Mouse (Mus musculus): ENCODE results near the gene Asxl2. TPM values are rescaled to one million over a fixed set of nuclear protein-coding genes. Genes with fewer than 3 reads are reported as not detected.

Asxl2 gene
- total and polyA plus RNA-seq, 2 experiments from 2014 or later, result 9.6 to 16.1 TPM

DNA sequence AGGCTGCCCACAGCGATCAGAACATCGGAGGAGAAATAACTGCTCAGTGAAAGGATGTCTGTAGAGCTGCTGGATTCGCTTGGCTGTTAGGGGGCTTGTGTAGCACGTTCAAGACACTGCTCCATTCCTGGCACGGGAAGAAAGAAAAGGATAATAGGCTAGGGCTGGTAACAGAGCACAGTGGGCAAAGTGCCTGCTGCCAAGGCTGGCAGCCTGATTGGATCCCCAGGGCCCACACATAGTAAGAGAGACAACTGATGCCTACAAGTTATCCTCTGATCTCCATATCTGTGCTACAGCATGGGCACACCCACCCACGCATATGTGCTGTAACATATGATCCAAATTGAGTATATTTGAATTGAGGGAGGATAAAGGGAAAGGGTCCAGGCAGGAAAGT, 20.1 kb upstream of the Asxl2 start:
- peak; percentile 65 for DNase-seq (ENCODE audit: low spot score)
- no peaks in the 10 kb centered on the region for H3K27me3 ChIP-seq (ENCODE audit: insufficient read depth, low read length)
- ATAC-seq, result peak; percentile 55
- WGBS, result 44% methylated on average over 6 of the region's 6 CpGs
- H3K9ac ChIP-seq (replicated peaks; ENCODE audit: low read length), result no peak overlapping the region
- peaks cover 30% of the 10 kb centered on the region for H3K36me3 ChIP-seq (ENCODE audit: insufficient read depth, low read length)
- H3K4me1 ChIP-seq (ENCODE audit: insufficient read depth, low read length), result no peaks in the 10 kb centered on the region
- no peak for TF ChIP-seq CTCF (IDR thresholded peaks at IDR 0.05; ENCODE audit: low read depth)
- no peak overlapping the region for H3K4me3 ChIP-seq (ENCODE audit: low read length)
- H3K4me2 ChIP-seq (ENCODE audit: low read depth, low read length), result no peak overlapping the region
- H3K27ac ChIP-seq, result no peak overlapping the region
- H3K9me3 ChIP-seq (ENCODE audit: low read length), result no peaks in the 10 kb centered on the region

DNA sequence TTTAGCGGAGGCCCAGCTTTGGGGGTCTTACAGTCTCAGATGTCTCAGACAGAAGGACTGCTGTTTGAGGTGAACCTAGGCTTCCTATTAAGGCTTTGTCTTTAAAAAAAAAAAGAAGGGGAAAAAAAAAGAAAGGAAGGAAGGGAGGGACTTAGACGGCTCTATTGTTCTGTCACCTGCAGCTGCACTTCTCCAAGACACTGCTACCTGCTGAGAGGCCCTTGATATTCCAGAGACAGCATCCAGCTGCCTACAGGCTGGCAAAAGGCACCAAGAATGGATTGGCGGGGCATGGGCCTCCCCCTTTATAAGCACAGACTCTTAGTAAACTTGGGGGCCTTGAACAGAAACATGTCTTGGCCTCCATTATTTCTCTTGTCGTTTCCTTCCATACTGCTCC, 11.7 kb upstream of the Asxl2 start:
- Histone ChIP-seq H3K4me3 (ENCODE audit: low read length) (no peak overlapping the region), H3K4me2 (ENCODE audit: low read depth, low read length) (no peak overlapping the region), H3K9ac (replicated peaks; ENCODE audit: low read length) (no peak overlapping the region), H3K27me3 (ENCODE audit: insufficient read depth, low read length) (no peaks in the 10 kb centered on the region), H3K4me1 (ENCODE audit: insufficient read depth, low read length) (no peaks in the 10 kb centered on the region), H3K9me3 (ENCODE audit: low read length) (no peaks in the 10 kb centered on the region), H3K36me3 (ENCODE audit: insufficient read depth, low read length) (no peaks in the 10 kb centered on the region; the same call in 1 of the 2 replicates), H3K27ac (no peak overlapping the region)
- DNase-seq (ENCODE audit: low spot score) (no peak), ATAC-seq (no peak)
- TF ChIP-seq CTCF (IDR thresholded peaks at IDR 0.05; ENCODE audit: low read depth), result no peak
- 90% methylated on average over 4 of the region's 4 CpGs for WGBS

DNA sequence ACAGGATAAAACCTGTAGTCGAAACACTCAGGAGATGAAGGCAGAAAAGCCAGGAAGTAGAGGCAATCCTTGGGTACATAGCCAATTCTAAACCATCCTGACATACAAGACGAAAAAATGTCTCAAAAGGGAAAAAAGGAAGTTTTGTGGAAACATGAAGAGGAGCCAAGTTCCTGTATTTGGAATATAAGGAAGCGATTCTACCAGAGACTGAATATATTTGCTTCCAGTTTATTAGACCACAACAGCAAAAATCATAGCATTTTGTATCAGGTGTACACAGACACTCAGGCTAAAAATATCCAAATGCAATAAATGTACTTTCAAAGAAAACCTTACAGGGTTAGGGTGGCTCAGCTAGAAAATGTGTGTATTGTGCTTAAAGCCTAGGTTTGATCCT, 7.9 kb upstream of the Asxl2 start:
- no peak overlapping the region for H3K27ac ChIP-seq
- H3K4me2 ChIP-seq (ENCODE audit: low read depth, low read length), result no peak overlapping the region
- H3K4me3 ChIP-seq (ENCODE audit: low read length), result no peak overlapping the region
- DNase-seq (ENCODE audit: low spot score) (no peak), ATAC-seq (no peak)
- no peak for TF ChIP-seq CTCF (IDR thresholded peaks at IDR 0.05; ENCODE audit: low read depth)
- no peaks in the 10 kb centered on the region for H3K4me1 ChIP-seq (ENCODE audit: insufficient read depth, low read length)
- H3K9ac ChIP-seq (replicated peaks; ENCODE audit: low read length), result no peak overlapping the region
- H3K36me3 ChIP-seq (ENCODE audit: insufficient read depth, low read length), result no peaks in the 10 kb centered on the region
- no peaks in the 10 kb centered on the region for H3K27me3 ChIP-seq (ENCODE audit: insufficient read depth, low read length)
- 89% methylated on average over 3 of the region's 3 CpGs for WGBS
- no peaks in the 10 kb centered on the region for H3K9me3 ChIP-seq (ENCODE audit: low read length)

DNA sequence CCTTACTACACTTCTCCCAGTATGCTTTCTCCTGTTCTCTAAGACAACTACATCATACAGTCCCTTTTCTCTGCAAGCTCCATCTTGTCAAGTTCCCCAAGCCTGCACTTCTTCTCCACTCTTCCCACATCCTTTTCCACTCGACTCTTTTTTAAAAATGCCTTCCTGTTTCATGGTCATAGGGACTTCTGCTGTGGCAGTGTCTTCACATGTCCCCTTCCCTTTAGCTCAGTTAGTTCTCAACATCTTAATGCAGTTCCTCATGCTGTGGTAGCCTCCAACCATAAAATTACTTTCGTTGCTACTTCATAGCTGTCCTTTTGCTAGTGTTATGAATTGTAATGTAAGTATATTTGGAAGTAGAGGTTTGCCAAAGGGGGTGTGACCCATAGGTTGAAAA, 6.1 kb upstream of the Asxl2 start:
- Histone ChIP-seq H3K4me3 (ENCODE audit: low read length) (no peak overlapping the region), H3K4me2 (ENCODE audit: low read depth, low read length) (no peak overlapping the region), H3K27me3 (ENCODE audit: insufficient read depth, low read length) (no peaks in the 10 kb centered on the region), H3K9ac (replicated peaks; ENCODE audit: low read length) (no peak overlapping the region), H3K4me1 (ENCODE audit: insufficient read depth, low read length) (no peaks in the 10 kb centered on the region), H3K9me3 (ENCODE audit: low read length) (no peaks in the 10 kb centered on the region), H3K36me3 (ENCODE audit: insufficient read depth, low read length) (no peaks in the 10 kb centered on the region), H3K27ac (no peak overlapping the region)
- no peak for DNase-seq (ENCODE audit: low spot score)
- ATAC-seq, result no peak
- no peak for TF ChIP-seq CTCF (IDR thresholded peaks at IDR 0.05; ENCODE audit: low read depth)
- WGBS, result 89% methylated on average over 2 of the region's 2 CpGs

DNA sequence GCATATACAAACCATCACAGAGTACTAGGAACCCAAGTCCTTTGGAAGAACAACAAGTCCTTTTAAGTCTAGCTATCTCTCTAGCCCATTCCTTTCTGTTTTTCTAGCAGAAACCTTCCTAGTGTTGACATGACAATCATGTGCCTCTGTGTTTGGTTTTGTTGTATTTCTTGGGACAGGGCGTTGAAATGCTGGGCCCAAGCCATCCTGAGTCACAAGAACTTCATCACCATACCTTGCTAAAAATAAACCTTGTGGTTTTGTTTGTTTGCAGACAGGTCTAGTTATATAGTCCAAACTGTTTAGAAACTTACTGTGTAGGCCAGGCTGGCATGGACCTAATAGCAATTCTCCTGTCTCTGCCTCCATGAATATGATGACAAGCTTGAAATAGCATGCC, 3.9 kb upstream of the Asxl2 start:
- Histone ChIP-seq H3K4me3 (ENCODE audit: low read length) (no peak overlapping the region), H3K36me3 (ENCODE audit: insufficient read depth, low read length) (no peaks in the 10 kb centered on the region), H3K27ac (no peak overlapping the region), H3K9ac (replicated peaks; ENCODE audit: low read length) (no peak overlapping the region), H3K4me1 (ENCODE audit: insufficient read depth, low read length) (no peaks in the 10 kb centered on the region), H3K4me2 (ENCODE audit: low read depth, low read length) (no peak overlapping the region), H3K9me3 (ENCODE audit: low read length) (no peaks in the 10 kb centered on the region), H3K27me3 (ENCODE audit: insufficient read depth, low read length) (no peaks in the 10 kb centered on the region)
- no peak for DNase-seq (ENCODE audit: low spot score)
- 97% methylated on average over 1 of the region's 1 CpGs for WGBS
- TF ChIP-seq CTCF (IDR thresholded peaks at IDR 0.05; ENCODE audit: low read depth), result no peak
- ATAC-seq, result no peak

DNA sequence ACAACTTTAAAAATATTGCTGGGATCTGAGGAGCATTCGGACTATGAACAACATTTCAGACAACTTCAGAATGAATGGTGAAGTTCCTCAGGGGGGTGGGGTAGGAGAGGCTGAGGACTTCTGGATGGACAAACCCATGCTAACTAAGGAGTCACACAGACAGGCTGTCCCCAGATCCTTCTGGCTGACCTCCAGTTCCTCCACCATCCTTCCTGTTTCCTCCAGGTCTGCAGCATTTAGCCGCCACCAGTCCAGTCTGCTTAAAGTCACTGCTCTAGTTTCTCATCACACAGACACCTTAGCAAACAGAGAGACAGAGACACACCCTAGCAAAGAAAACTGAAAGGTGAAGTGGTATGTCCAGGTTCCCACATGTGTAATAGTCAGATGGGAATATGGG, 2.5 kb upstream of the Asxl2 start:
- no peak overlapping the region for H3K9ac ChIP-seq (replicated peaks; ENCODE audit: low read length)
- no peak for TF ChIP-seq CTCF (IDR thresholded peaks at IDR 0.05; ENCODE audit: low read depth)
- no peaks in the 10 kb centered on the region for H3K27me3 ChIP-seq (ENCODE audit: insufficient read depth, low read length)
- no peak for ATAC-seq
- H3K4me2 ChIP-seq (ENCODE audit: low read depth, low read length), result no peak overlapping the region
- no peaks in the 10 kb centered on the region for H3K36me3 ChIP-seq (ENCODE audit: insufficient read depth, low read length)
- WGBS, result 88% methylated on average over 2 of the region's 2 CpGs
- H3K4me1 ChIP-seq (ENCODE audit: insufficient read depth, low read length), result no peaks in the 10 kb centered on the region
- no peak for DNase-seq (ENCODE audit: low spot score)
- H3K27ac ChIP-seq, result no peak overlapping the region
- H3K4me3 ChIP-seq (ENCODE audit: low read length), result no peak overlapping the region
- H3K9me3 ChIP-seq (ENCODE audit: low read length), result no peaks in the 10 kb centered on the region

DNA sequence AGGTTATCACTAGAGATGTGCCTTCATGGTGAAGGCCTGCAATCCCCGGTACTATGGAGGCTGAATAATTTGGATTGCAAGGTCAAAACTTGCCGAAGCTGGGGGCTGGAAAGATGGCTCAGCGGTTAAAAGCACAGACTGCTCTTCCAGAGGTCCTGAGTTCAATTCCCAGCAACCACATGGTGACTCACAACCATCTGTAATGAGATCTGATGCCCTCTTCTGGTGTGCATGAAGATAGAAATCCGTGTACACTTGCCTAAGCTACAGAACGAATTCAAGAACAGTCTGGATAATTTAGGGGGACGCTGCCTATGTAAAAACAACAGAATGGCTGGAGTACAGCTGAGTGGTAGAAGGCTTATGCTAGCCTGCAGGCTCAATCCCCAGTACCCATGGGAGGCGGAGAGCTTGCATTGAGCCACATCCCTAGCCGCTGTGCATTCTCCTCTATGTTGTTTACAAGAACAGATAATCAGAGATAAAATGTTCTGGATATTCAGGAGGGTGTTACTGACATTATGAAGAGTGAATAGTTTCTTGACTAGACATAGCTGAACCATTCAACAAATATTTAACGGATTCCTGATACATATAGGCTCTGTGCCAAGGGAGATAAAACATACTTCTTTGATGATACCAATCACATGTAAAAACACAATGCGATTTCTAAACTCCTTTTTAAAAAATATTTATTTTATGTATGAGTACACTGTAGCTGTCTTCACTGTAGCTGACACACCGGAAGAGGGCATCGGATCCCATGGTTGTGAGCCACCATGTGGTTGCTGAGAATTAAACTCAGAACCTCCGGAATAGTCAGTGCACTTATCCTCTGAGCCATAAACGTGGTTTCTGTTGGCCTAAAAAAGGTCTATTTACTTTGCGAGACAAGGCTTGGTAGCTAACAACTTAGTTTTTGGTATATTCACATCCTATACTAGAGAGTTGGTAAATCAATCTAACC, 999 bp upstream of the Asxl2 start:
- Histone ChIP-seq H3K4me3 (ENCODE audit: low read length) (peak overlapping the region; percentile 94), H3K4me1 (ENCODE audit: insufficient read depth, low read length) (no peaks in the 10 kb centered on the region), H3K9me3 (ENCODE audit: low read length) (no peaks in the 10 kb centered on the region), H3K4me2 (ENCODE audit: low read depth, low read length) (peak overlapping the region; percentile 71), H3K36me3 (ENCODE audit: insufficient read depth, low read length) (no peaks in the 10 kb centered on the region), H3K9ac (replicated peaks; ENCODE audit: low read length) (peak overlapping the region; percentile 41; the same call in 1 of the 2 replicates), H3K27me3 (ENCODE audit: insufficient read depth, low read length) (no peaks in the 10 kb centered on the region), H3K27ac (peak overlapping the region; percentile 76)
- WGBS, result 46% methylated on average over 15 of the region's 15 CpGs
- peak; percentile 65 for TF ChIP-seq CTCF (IDR thresholded peaks at IDR 0.05; ENCODE audit: low read depth)
- peak; percentile 72 for DNase-seq (ENCODE audit: low spot score)
- peak; percentile 42; the same call in 1 of the 2 replicates for ATAC-seq
